Mouse (Mus musculus) mature B cell (primary cell): ENCODE measurements around the gene Ankar.

Source experiments
- in situ Hi-C: fragments of 300-500 bp; cut with MboI; formaldehyde crosslinking; loops from 2 replicates; pipeline ENCODE4 v1.14.3; 2019

Gene Ankar

GRCm38 (mm10) chr1:72700479-72700878, at the start of gene Ankar:
TSS of gene Ankar (minus strand) at chr1:72700579.
- in situ Hi-C loops: no loop called here

GRCm38 (mm10) chr1:72746382-72746781, 46.0 kb upstream of the Ankar start:
- in situ Hi-C loops: no loop called here

DNA sequence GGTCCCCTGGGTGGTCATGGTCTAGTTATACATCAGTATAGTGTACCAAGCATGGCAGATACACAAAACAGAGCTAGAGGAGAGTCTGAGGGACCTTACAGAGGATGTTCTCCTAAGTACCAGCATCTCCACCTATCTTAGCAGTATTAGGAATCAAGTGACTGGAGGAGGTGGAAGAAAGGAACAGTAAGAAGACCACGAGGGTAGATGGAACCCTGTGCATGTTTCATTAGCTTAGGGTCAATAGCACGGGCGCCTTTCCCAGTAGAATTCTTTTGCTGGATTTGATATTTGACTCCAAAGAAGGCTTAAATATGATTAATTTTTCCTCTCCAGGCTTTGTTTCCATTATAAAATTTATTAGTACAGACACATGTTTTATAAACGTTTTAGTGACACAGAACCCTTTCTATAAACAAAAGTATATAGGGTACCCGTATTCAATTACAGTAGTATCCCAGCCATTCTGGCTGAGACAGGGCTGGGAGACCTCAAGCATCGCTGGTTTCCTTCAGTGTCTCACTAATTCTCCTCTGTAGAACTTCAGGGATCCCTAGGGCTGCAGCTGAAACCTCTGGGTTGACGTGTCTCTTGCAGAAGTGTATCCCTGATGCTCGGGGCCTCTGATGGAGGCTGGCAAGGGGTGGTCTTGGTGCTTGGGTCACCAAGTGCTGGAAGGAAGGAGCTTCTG, 44.6 kb upstream of the Ankar start:
- in situ Hi-C loops: no loop called here

DNA sequence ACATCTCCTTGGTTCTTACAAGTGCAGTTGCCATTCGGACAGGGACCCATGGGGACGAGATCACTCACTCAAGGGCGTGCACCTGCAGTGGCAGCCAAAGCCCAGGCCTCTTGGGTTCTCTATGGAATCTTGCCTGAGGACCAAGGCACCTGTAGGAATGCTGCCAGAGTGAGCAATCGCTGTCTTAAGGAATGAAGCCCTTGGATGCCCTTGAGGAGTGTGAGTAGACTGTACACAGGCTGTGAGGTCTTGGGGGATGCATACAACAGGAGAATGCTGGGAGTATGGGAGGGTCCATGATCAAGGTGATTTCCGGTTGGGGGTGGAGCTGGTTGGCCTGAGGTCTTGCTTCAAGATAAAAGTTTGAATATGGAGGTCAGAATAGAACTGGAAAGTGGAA, 41.0 kb upstream of the Ankar start:
- in situ Hi-C loops: no loop called here

GRCm38 (mm10) chr1:72739681-72740063, 39.3 kb upstream of the Ankar start:
- in situ Hi-C loops: no loop called here

- in situ Hi-C loops: no loop called here
These were observed 38.7 kb upstream of the Ankar start for GRCm38 (mm10) chr1:72738946-72739680.

GRCm38 (mm10) chr1:72736397-72737125, 36.2 kb upstream of the Ankar start:
- in situ Hi-C loops: no loop called here

DNA sequence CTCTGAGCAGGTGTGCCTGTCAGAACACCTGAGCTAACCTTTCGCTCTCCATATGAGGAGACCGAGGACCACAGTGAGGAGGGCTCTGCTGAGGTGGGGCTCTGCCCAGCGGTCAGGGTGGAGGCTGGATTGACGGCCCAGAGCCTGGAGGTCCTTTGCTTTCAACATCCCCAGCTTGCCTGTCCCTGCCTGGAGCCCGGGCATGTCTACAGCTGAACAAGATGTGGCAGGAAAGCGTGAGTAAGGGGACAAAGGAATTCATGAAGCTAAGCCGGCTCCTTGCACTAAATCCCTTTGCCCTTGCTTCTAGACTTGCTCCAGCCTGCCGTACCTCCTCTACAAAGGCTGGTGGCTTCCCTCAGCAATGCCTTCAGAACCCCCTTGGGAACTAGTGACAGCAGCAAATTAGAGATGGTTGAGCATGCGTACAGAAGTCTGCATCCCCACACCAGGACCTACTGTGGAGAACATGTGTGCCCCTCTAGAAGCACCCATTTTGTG, 32.9 kb upstream of the Ankar start:
- in situ Hi-C loops: no loop called here

GRCm38 (mm10) chr1:72730126-72730525, 29.7 kb upstream of the Ankar start:
- in situ Hi-C loops: no loop called here

DNA sequence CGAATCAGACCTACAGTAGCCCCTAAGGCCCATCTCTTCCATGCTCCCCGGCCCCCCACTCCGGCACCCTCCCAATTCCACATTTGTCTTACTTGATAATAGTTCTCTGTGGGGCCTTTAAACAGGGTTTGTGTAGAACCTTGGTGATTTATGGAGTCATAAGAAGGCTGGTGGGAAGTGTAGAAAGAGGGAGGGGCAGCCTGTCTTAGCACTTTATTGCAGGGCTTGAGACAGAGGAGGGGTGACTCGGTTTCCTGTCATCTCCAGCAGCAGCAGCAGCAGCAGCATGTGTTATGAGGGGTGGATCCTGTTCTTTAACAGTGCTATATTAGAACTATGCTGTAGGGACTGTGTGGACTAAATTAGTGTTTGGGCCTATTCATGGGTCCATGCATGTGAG, 28.4 kb upstream of the Ankar start:
- in situ Hi-C loops: no loop called here

- in situ Hi-C loops: no loop called here
These were observed 25.6 kb upstream of the Ankar start for GRCm38 (mm10) chr1:72725941-72726340.

- in situ Hi-C loops: no loop called here
These were observed 24.0 kb upstream of the Ankar start for GRCm38 (mm10) chr1:72724354-72724753.

DNA sequence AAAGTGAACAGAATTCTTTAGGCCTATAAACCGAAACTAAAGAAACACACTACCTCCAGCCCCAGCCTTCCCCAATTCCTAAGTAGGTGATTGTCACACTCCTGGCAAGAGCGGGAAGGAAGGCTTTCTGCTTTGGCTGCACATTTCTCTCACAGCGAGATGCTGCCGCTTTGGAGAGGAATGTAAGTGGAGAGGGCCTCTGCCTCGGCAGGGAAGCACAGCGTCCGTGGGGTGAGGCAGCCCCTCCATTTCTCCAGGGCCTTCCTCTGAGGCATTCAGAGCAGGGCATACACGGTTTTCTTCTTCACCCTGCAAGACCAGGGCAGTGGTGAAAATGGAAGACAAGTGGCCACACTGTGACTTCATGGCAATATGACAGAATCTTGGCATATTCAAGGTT, 22.3 kb upstream of the Ankar start:
- in situ Hi-C loops: no loop called here

DNA sequence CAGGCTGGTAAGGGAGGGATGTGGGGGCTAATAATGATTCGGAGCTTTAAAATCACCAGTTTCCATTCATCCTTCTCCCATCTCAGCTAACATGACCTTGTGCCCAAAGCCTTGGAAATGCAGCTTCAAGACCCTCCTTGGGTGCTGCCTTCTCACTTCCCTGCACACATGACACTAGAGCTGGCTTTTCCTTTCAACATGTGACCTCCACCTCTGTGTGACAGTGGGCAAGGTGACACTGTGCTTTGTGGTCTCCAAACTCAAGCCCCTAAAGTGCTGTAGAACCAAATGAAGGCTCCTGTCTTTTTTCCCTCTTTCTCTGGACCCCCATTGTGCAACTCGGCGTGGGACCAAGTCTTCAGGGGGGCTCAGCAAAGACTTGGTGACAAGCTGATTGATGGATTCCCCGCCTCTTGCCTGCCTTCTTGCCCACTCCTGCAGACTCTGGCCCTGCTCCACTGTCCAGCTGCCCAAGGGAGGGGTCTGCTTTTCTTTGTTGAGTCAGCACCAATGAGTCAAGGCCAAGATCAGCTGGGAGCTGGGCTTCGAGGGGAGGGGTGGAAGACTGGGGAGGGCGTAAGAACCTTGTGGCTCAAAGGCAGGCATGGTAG, 19.8 kb upstream of the Ankar start:
- in situ Hi-C loops: no loop called here

DNA sequence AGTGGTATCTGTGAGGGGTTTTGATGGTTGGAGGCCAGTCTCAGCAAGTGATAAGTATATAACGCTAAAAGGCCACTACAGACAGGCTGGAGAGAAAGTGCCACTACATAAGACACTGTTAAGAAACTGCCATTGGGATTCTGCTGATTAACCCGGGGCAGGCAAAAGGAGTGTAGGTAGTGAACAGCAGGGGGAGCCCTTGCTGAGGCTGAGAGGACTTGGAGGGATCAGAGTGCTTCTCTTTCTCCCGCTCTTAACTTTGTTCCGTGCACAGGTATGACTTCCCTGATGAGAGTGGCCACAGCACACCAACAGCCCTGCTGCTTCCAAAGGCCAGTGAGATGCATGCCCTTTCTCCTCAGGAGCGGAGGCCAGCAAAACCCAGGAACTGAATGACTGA, 18.5 kb upstream of the Ankar start:
- in situ Hi-C loops: loop anchor here (10.0 kb wide), 1 partner anchor 134 kb away; the partner anchor contains the start of gene Smarcal1

DNA sequence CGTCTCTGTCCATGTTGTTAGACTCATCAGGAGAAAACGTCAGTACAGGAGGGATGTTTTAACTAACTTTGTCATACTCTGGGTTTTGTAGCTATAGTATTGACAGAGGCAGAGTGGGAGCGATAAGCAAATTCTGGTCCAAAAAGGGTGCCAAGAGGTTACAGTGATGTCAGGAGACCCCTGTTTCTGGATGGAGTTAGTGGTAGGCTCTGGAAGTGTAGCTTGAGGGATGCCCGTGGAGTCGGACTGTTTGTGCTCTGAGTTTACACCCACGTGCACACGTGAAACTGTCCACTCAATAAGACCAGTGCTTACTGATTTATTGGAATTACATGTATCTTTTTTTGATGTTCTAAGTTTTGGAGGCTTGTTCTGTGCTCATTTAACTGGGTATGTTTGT, 17.2 kb upstream of the Ankar start:
- in situ Hi-C loops: loop anchor here (10.0 kb wide), 1 partner anchor 133 kb away; the partner anchor contains the start of gene Smarcal1

DNA sequence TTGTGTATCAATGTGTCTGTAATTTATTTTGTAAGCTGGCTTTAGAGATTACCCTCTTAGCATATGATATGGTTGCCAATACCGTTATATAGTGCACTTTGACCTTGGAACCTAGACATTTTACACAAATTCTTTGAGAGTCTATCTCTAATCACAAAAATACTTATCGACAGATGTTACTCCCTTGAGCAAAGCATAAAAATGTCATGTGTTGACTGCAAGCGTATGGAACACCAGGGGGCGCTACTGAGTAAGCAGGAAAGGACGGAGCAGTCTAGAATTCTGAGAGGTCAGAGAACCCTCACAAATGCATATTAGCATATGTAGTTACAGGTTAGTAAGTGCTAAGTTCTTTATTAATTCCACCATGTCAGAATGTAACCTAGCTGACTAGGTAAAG, 16.5 kb upstream of the Ankar start:
- in situ Hi-C loops: loop anchor here (10.0 kb wide), 1 partner anchor 132 kb away; the partner anchor contains the start of gene Smarcal1

GRCm38 (mm10) chr1:72716421-72716820, 16.0 kb upstream of the Ankar start:
- in situ Hi-C loops: loop anchor here (10.0 kb wide), 1 partner anchor 132 kb away; the partner anchor contains the start of gene Smarcal1

- in situ Hi-C loops: loop anchor here (10.0 kb wide), 1 partner anchor 131 kb away; the partner anchor contains the start of gene Smarcal1
These were observed 15.4 kb upstream of the Ankar start for GRCm38 (mm10) chr1:72715593-72716361.

- in situ Hi-C loops: loop anchor here (10.0 kb wide), 1 partner anchor 130 kb away; the partner anchor contains the start of gene Smarcal1
These were observed 14.7 kb upstream of the Ankar start for GRCm38 (mm10) chr1:72715065-72715464.

DNA sequence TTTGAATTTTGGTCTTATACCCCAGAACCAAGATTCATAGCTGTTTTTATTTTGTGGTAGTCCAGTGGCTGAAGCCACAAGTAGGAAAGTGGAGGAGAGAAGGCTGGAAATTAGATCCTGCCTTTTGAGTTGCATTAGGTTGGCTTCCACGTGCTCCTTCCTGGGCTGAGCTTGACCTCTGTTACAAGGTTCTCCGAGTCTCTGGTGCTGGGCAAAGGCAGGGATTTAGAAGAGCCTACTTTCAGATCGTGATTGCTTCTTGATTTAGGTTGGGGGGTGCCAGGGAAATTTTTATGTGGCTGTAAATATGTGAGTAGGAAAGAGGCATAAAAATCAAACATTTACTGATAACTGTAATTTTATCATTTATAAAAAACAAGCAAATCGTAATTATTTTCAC, 14.2 kb upstream of the Ankar start:
- in situ Hi-C loops: loop anchor here (10.0 kb wide), 1 partner anchor 130 kb away; the partner anchor contains the start of gene Smarcal1
